Comparison of ENCODE assay signal across 8 mouse cellular contexts in the genomic region with DNA sequence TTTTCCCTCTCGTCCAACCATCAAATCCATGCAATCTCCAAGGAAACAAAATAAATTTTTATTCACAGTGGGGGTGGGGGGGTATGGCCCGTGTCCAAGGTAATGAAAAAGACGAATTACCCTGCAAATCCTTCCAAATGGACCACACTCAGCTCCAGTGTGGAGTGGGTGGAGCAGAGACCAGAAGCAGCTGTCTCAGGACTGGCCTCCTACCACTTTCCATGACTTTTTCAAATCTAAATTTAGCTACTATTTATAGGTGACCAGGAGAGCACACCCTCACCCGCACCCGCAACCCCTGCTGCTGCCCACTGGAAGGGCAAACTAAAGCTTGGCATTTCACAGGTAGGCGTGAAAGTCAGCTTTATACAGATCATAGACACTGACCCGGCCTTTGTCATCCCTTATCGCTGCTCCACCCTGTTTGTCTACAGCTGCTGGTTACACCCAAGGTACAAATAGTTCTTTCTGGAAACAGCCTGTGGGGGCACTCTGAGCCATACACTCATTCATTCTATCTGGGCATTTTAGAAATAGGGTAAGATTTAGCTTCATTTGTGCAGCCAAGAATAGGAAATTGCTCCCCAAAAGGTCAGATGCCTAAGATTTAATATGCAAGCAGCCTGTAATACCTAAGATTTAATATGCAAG.
DNase-seq lines count a peak whose midpoint lies in the region; ATAC-seq and TF ChIP-seq lines count a peak whose summit lies in the region.

No protein-coding gene starts in this region.

- no peaks in the 10 kb centered on the region for H3K9me3 ChIP-seq in lung, postnatal 0 days (ENCODE audit: low read length)

- H3K27me3 ChIP-seq in kidney, adult 2 months (replicated peaks; ENCODE audit: control insufficient read depth, insufficient read depth, low read length) = no peaks in the 10 kb centered on the region
- H3K27me3 ChIP-seq in lung, postnatal 0 days (replicated peaks; ENCODE audit: insufficient read depth, low read length) = no peaks in the 10 kb centered on the region

- TF ChIP-seq POLR2A in kidney, adult 2 months (IDR thresholded peaks at IDR 0.05; ENCODE audit: low read depth, low read length) = no peak

- H3K4me1 ChIP-seq in kidney, adult 2 months (ENCODE audit: control insufficient read depth, insufficient read depth, low read length) = no peaks in the 10 kb centered on the region
- peaks cover 3% of the 10 kb centered on the region; the same call in 1 of the 2 replicates for H3K4me1 ChIP-seq in lung, postnatal 0 days (ENCODE audit: insufficient read depth, low read depth, low read length)

- TF ChIP-seq CTCF in kidney, adult 2 months (conservative IDR thresholded peaks at IDR 0.05; ENCODE audit: insufficient read depth, insufficient read length, low read depth, low read length) = no peak
- TF ChIP-seq CTCF in lung, postnatal 0 days (IDR thresholded peaks at IDR 0.05) = peak; percentile 27; the same call in 1 of the 2 replicates

- 0 out of 2 replicates have a peak, but pooled peaks have one; percentile 25 for TF ChIP-seq EP300 in lung, postnatal 0 days (IDR thresholded peaks at IDR 0.05)

- WGBS in kidney, adult 2 months = 52% methylated on average over 8 of the region's 8 CpGs
- WGBS in lung, postnatal 0 days = 59% methylated on average over 8 of the region's 8 CpGs

- no peak overlapping the region for H3K4me3 ChIP-seq in kidney, adult 2 months (ENCODE audit: insufficient read depth, low read depth, low read length)
- H3K4me3 ChIP-seq in lung, postnatal 0 days (ENCODE audit: low read depth, low read length) = no peak overlapping the region

- intact Hi-C loops in heart, postnatal 10 days (cut with DNase I) = no loop called here

- ATAC-seq in lung, postnatal 0 days = peak; percentile 35; the same call in 1 of the 2 replicates

- H3K27ac ChIP-seq in kidney, adult 2 months (ENCODE audit: insufficient read depth, low read depth, low read length) = no peak overlapping the region
- no peak overlapping the region for H3K27ac ChIP-seq in lung, postnatal 0 days (ENCODE audit: low read length)

- H3K4me2 ChIP-seq in lung, postnatal 0 days (replicated peaks; ENCODE audit: low read depth, low read length) = no peak overlapping the region

- DNase-seq in kidney, adult 2 months = peak; percentile 29
- DNase-seq in kidney, adult 9 months = no peak
- DNase-seq in ZHBTc4 (ENCODE audit: low read depth, low spot score) = peak; percentile 64
- peak; percentile 56 to 58 for DNase-seq in heart, postnatal 10 days
- DNase-seq in lung, postnatal 0 days (ENCODE audit: low spot score) = no peak
- no peak for DNase-seq in B cell, adult 2 months
- no peak for DNase-seq in ovary, postnatal 10 days (ENCODE audit: low spot score)
- no peak for DNase-seq in neural tube, embryonic 10.5 days (ENCODE audit: extremely low spot score, low spot score)

- H3K36me3 ChIP-seq in kidney, adult 2 months (ENCODE audit: control insufficient read depth, insufficient read depth, low read length) = no peaks in the 10 kb centered on the region
- H3K36me3 ChIP-seq in lung, postnatal 0 days (ENCODE audit: insufficient read depth, low read length) = no peaks in the 10 kb centered on the region

- H3K9ac ChIP-seq in lung, postnatal 0 days (replicated peaks; ENCODE audit: low read depth) = no peak overlapping the region

Comparison
In these comparisons a context has a peak if more than half of its experiments do, and no peak if none do; other contexts are left out.
1. DNase-seq: peak in kidney, adult 2 months (single experiment), ZHBTc4 (single experiment) and heart, postnatal 10 days (2 of 2); none in kidney, adult 9 months (single experiment), lung, postnatal 0 days (single experiment), B cell, adult 2 months (0 of 2), ovary, postnatal 10 days (single experiment) and neural tube, embryonic 10.5 days (single experiment).